Mouse (Mus musculus): ENCODE measurements at regions not wholly inside any gene's neighbourhood (a gene's known extent, or its start where the extent isn't known, plus 50 kb on each side); places are given as distances from the start of the nearest gene placed in this dataset.

GRCm38 (mm10) chr8:87417466-87417865 lies 54.9 kb downstream of the Cbln1 start:
- 60% methylated on average over 2 of the region's 2 CpGs for WGBS (ENCODE audit: insufficient replicate concordance)
- ATAC-seq: no peak

GRCm38 (mm10) chr8:87415051-87415630 lies 57.3 kb downstream of the Cbln1 start:
- 58% methylated on average over 3 of the region's 3 CpGs for WGBS (ENCODE audit: insufficient replicate concordance)
- H3K9me3 ChIP-seq (replicated peaks): no peaks in the 10 kb centered on the region
- no peaks in the 10 kb centered on the region for H3K36me3 ChIP-seq
- no peak overlapping the region for H3K4me3 ChIP-seq
- no peaks in the 10 kb centered on the region for H3K4me1 ChIP-seq
- ATAC-seq: no peak
- H3K4me2 ChIP-seq: no peak overlapping the region
- H3K27me3 ChIP-seq (replicated peaks): no peaks in the 10 kb centered on the region
- H3K9ac ChIP-seq: no peak overlapping the region
- H3K27ac ChIP-seq: no peak overlapping the region

More at GRCm38 (mm10) chr8:87417466-87417865, 54.9 kb downstream of the Cbln1 start:
- Histone ChIP-seq H3K4me3 (no peak overlapping the region), H3K9ac (no peak overlapping the region), H3K4me2 (no peak overlapping the region), H3K27me3 (replicated peaks) (no peaks in the 10 kb centered on the region), H3K9me3 (replicated peaks) (no peaks in the 10 kb centered on the region), H3K4me1 (no peaks in the 10 kb centered on the region), H3K36me3 (no peaks in the 10 kb centered on the region), H3K27ac (no peak overlapping the region)

GRCm38 (mm10) chr8:87389016-87389415 lies 83.4 kb downstream of the Cbln1 start:
- no peaks in the 10 kb centered on the region for H3K9me3 ChIP-seq (replicated peaks)
- no peaks in the 10 kb centered on the region for H3K36me3 ChIP-seq
- H3K4me1 ChIP-seq: no peaks in the 10 kb centered on the region
- no peaks in the 10 kb centered on the region for H3K27me3 ChIP-seq (replicated peaks)
- H3K9ac ChIP-seq: no peak overlapping the region
- no peak overlapping the region for H3K4me2 ChIP-seq
- WGBS (ENCODE audit: insufficient replicate concordance): 63% methylated on average over 2 of the region's 2 CpGs
- ATAC-seq: no peak
- no peak overlapping the region for H3K4me3 ChIP-seq
- H3K27ac ChIP-seq: no peak overlapping the region

- no peak for ATAC-seq
- Histone ChIP-seq H3K36me3 (no peaks in the 10 kb centered on the region), H3K4me2 (no peak overlapping the region), H3K4me1 (no peaks in the 10 kb centered on the region), H3K27ac (no peak overlapping the region), H3K9me3 (replicated peaks) (no peaks in the 10 kb centered on the region), H3K27me3 (replicated peaks) (no peaks in the 10 kb centered on the region), H3K9ac (no peak overlapping the region), H3K4me3 (no peak overlapping the region)
- WGBS (ENCODE audit: insufficient replicate concordance): 62% methylated on average over 12 of the region's 12 CpGs
Measured at GRCm38 (mm10) chr8:87383527-87384206, 88.7 kb downstream of the Cbln1 start.

- Histone ChIP-seq H3K4me2 (no peak overlapping the region), H3K9ac (no peak overlapping the region), H3K36me3 (no peaks in the 10 kb centered on the region), H3K4me3 (no peak overlapping the region), H3K9me3 (replicated peaks) (no peaks in the 10 kb centered on the region), H3K4me1 (no peaks in the 10 kb centered on the region), H3K27ac (no peak overlapping the region), H3K27me3 (replicated peaks) (no peaks in the 10 kb centered on the region)
- ATAC-seq: no peak
- 54% methylated on average over 5 of the region's 5 CpGs for WGBS (ENCODE audit: insufficient replicate concordance)
Measured at GRCm38 (mm10) chr8:87382311-87382710, 90.1 kb downstream of the Cbln1 start.

GRCm38 (mm10) chr8:87380791-87381190 lies 91.6 kb downstream of the Cbln1 start:
- Histone ChIP-seq H3K36me3 (no peaks in the 10 kb centered on the region), H3K27ac (no peak overlapping the region), H3K9ac (no peak overlapping the region), H3K4me1 (no peaks in the 10 kb centered on the region), H3K4me3 (no peak overlapping the region), H3K9me3 (replicated peaks) (no peaks in the 10 kb centered on the region), H3K4me2 (no peak overlapping the region), H3K27me3 (replicated peaks) (no peaks in the 10 kb centered on the region)
- ATAC-seq: no peak
- WGBS (ENCODE audit: insufficient replicate concordance): 60% methylated on average over 3 of the region's 3 CpGs

GRCm38 (mm10) chr8:87379296-87379695 lies 93.1 kb downstream of the Cbln1 start:
- Histone ChIP-seq H3K9me3 (replicated peaks) (no peaks in the 10 kb centered on the region), H3K4me3 (no peak overlapping the region), H3K27me3 (replicated peaks) (no peaks in the 10 kb centered on the region), H3K9ac (no peak overlapping the region), H3K36me3 (no peaks in the 10 kb centered on the region), H3K4me1 (no peaks in the 10 kb centered on the region), H3K27ac (no peak overlapping the region), H3K4me2 (no peak overlapping the region)
- ATAC-seq: no peak
- 77% methylated on average over 8 of the region's 8 CpGs for WGBS (ENCODE audit: insufficient replicate concordance)

- Histone ChIP-seq H3K27me3 (replicated peaks) (no peaks in the 10 kb centered on the region), H3K4me1 (no peaks in the 10 kb centered on the region), H3K9me3 (replicated peaks) (no peaks in the 10 kb centered on the region), H3K4me3 (no peak overlapping the region), H3K4me2 (no peak overlapping the region), H3K36me3 (no peaks in the 10 kb centered on the region), H3K27ac (no peak overlapping the region), H3K9ac (no peak overlapping the region)
- 55% methylated on average over 6 of the region's 6 CpGs for WGBS (ENCODE audit: insufficient replicate concordance)
- ATAC-seq: no peak
Measured at GRCm38 (mm10) chr8:87374044-87374443, 98.4 kb downstream of the Cbln1 start.

GRCm38 (mm10) chr8:87373535-87373934 lies 98.9 kb downstream of the Cbln1 start:
- H3K4me3 ChIP-seq: no peak overlapping the region
- H3K27ac ChIP-seq: no peak overlapping the region
- no peak for ATAC-seq
- WGBS (ENCODE audit: insufficient replicate concordance): 25% methylated on average over 6 of the region's 6 CpGs
- no peaks in the 10 kb centered on the region for H3K9me3 ChIP-seq (replicated peaks)
- H3K4me1 ChIP-seq: no peaks in the 10 kb centered on the region
- H3K27me3 ChIP-seq (replicated peaks): no peaks in the 10 kb centered on the region
- no peaks in the 10 kb centered on the region for H3K36me3 ChIP-seq
- no peak overlapping the region for H3K9ac ChIP-seq
- no peak overlapping the region for H3K4me2 ChIP-seq

GRCm38 (mm10) chr8:87372061-87372460 lies 100.3 kb downstream of the Cbln1 start:
- Histone ChIP-seq H3K9ac (no peak overlapping the region), H3K4me2 (no peak overlapping the region), H3K9me3 (replicated peaks) (no peaks in the 10 kb centered on the region), H3K27ac (no peak overlapping the region), H3K27me3 (replicated peaks) (no peaks in the 10 kb centered on the region), H3K4me1 (no peaks in the 10 kb centered on the region), H3K36me3 (no peaks in the 10 kb centered on the region), H3K4me3 (no peak overlapping the region)
- no peak for ATAC-seq

GRCm38 (mm10) chr8:87370194-87370593 lies 102.2 kb downstream of the Cbln1 start:
- no peak for ATAC-seq
- WGBS (ENCODE audit: insufficient replicate concordance): 66% methylated on average over 3 of the region's 3 CpGs
- no peak overlapping the region for H3K9ac ChIP-seq
- H3K27ac ChIP-seq: no peak overlapping the region
- no peak overlapping the region for H3K4me2 ChIP-seq
- H3K4me1 ChIP-seq: no peaks in the 10 kb centered on the region
- no peaks in the 10 kb centered on the region for H3K9me3 ChIP-seq (replicated peaks)
- no peaks in the 10 kb centered on the region for H3K27me3 ChIP-seq (replicated peaks)
- no peaks in the 10 kb centered on the region for H3K36me3 ChIP-seq
- H3K4me3 ChIP-seq: no peak overlapping the region

- ATAC-seq: no peak
- Histone ChIP-seq H3K27ac (no peak overlapping the region), H3K9ac (no peak overlapping the region), H3K36me3 (no peaks in the 10 kb centered on the region), H3K4me1 (no peaks in the 10 kb centered on the region), H3K27me3 (replicated peaks) (no peaks in the 10 kb centered on the region), H3K4me3 (no peak overlapping the region), H3K4me2 (no peak overlapping the region), H3K9me3 (replicated peaks) (no peaks in the 10 kb centered on the region)
- WGBS (ENCODE audit: insufficient replicate concordance): 51% methylated on average over 4 of the region's 4 CpGs
Measured at GRCm38 (mm10) chr8:87350471-87350870, 121.9 kb downstream of the Cbln1 start.

GRCm38 (mm10) chr8:87349781-87350181 lies 122.6 kb downstream of the Cbln1 start:
- H3K27ac ChIP-seq: no peak overlapping the region
- no peaks in the 10 kb centered on the region for H3K4me1 ChIP-seq
- no peak overlapping the region for H3K4me3 ChIP-seq
- ATAC-seq: no peak
- H3K36me3 ChIP-seq: no peaks in the 10 kb centered on the region
- H3K27me3 ChIP-seq (replicated peaks): no peaks in the 10 kb centered on the region
- WGBS (ENCODE audit: insufficient replicate concordance): 42% methylated on average over 4 of the region's 4 CpGs
- H3K4me2 ChIP-seq: no peak overlapping the region
- H3K9me3 ChIP-seq (replicated peaks): no peaks in the 10 kb centered on the region
- no peak overlapping the region for H3K9ac ChIP-seq
